Mouse (Mus musculus) kidney, adult 9 months (tissue): ENCODE data around the gene Tinagl1.

Experiments used
- DNase-seq: peaks from one replicate; pipeline ENCODE4 v3.0.0; 2022

Gene Tinagl1

DNA sequence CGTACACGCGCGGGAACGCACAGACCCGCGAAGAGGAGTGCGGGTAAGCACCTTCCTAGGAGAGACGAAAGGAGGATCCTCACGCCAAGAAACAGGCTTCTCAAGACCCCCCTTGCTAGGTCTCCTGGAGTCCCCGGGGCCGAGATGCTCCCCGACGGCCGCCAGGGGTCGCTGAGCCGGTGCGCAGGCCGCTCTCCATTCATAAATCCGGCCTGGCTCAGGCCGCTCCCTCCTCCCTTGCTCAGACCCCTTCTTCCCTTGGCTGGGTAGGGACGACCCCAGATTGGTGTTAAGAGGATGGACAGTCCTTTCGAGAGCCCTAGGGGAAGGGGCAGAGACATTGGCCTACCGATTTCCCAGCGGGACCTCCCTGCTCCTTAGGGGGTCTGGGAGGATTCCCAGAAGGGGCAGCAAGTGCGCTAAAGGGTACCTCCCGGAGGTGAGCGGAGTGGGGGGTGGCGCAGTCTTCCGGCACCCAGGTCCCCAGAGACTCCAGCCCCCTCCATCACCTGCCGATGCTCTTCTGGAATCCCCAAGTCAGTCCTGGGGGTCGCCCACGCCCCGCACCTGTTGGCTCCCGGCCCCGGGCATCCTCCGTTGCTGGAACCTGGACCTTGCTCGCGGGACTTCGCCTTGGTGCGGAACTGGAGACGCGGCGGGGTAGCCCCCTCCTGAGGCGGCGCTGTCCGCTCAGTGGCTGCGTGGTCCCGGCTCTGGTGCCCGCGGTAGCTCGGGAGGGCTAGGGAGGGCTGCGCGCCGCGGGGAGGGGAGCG is 36.3 kb downstream of the Tinagl1 start:
- peak; percentile 67 for DNase-seq

DNA sequence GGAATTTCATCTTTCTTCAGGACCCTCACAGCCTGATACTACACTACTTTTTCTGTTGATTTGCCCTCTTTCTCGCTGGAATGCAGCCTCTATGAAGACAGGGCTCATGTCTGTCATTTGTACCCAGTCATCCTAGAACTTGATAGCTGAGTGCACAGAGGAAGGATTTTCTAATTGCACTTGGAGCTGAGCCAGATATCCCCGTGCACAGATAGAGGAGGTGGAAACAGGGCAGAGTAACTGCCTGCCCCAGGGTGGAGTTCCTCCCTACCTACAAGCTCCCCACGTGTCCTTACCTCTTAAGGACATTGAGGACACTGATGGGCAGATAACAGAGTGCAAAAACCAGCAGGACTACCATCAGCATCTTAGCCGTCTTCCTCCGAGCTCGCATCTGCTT is 41.5 kb downstream of the Tinagl1 start:
- DNase-seq, result no peak

- peak; percentile 65 for DNase-seq
These were observed 43.3 kb downstream of the Tinagl1 start for GRCm38 (mm10) chr4:130131448-130132105.

- peak; percentile 84 for DNase-seq
These were observed 44.1 kb downstream of the Tinagl1 start for GRCm38 (mm10) chr4:130130641-130131350.

DNA sequence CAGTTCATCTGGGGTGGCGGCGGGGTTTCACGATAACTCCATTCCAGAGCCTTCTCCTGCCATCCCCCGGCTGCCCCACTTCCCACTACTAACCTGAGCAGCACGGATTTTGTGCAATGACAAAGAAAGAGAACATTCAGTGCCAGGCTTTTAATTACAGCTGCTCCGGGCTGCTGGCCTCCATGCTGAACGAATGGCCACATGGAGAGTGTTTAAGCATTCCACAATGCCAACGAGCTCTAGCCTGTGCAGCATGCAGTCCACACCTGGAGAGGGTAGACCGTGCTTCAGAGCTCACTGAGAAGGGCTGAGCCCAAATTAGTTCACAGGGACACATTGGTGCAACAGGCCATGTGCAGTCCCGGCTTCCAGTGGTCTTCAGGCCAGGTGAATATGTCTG is 44.8 kb downstream of the Tinagl1 start:
- DNase-seq, result peak; percentile 62

- DNase-seq, result no peak
These were observed 46.0 kb downstream of the Tinagl1 start for GRCm38 (mm10) chr4:130128907-130129306.

DNA sequence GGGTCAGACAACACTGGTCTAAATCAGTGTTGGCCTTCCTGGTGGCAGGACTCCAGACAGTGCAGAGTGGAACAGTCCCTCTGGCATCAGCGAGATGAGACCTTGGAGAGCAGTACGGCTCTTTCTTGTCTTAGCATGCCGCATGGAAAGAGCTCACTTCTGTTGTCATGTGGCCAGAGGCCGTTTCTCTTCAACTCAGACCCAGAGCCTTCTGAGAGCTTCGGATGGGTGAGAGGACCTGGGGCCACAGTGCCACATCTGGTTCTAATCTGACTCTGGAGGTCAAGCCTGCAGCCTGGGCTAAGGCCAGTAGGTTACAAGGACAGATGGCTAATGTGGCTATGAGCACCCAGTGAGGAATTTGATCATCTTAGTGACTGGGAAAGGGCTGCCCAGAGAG is 49.0 kb downstream of the Tinagl1 start:
- DNase-seq, result no peak

GRCm38 (mm10) chr4:130125164-130125563 is 49.8 kb downstream of the Tinagl1 start:
- peak; percentile 28 for DNase-seq

- no peak for DNase-seq
These were observed 50.8 kb downstream of the Tinagl1 start for GRCm38 (mm10) chr4:130124110-130124509.

DNA sequence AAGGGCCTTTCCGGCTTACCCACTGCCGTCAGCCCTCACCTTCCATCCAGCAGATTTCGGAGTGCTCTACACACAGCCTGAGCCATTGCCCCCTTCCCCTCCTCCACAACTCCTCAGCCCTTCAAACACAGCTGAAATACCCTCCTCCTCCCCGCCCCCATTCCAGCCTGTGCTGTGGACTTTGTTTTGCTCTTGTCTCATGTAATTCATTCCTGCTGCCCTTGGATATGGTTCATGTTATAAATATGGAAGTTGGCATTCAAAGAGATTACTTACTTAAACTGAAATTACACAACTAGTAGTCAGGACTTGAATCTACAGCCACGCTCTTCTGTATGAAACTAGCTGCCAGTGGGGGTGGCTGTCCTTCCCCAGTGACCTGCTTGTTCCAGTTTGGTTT is 51.9 kb downstream of the Tinagl1 start:
- no peak for DNase-seq

DNA sequence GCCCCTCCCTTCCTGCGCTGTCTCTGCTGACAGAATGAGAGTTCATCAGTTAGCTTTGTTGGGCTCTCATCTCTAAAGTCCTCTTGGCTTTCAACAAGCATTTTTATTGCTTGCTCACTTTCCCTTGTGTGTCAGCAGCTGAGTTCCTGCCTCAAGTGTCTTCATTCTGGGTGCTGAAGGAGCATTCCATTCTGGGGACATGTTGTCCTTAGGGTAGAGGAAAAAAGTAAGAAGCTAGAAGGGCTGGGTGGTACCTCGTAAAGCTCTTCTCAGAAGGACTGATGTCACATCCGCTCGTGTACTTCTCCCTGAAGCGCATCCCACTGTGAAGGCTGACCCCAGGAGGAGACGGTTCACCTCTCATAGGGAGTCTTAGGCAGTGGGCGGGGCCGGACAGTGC is 53.4 kb downstream of the Tinagl1 start:
- DNase-seq, result no peak

GRCm38 (mm10) chr4:130120752-130121151 is 54.2 kb downstream of the Tinagl1 start:
- no peak for DNase-seq
